Mouse (Mus musculus) stomach, embryonic 14.5 days (tissue): ENCODE data around the gene Gm20431. TPM values are rescaled to one million over a fixed set of nuclear protein-coding genes. Genes with fewer than 3 reads are reported as not detected.

ENCODE experiments used
- ATAC-seq: fragments of 200-750 bp; cut with Nextera tagmentation; 2 replicates; pipeline ENCODE4 v1.8.0; 2017; ENCODE audit warnings: low read depth, moderate TSS enrichment; ENCODE audit not compliant: insufficient number of reproducible peaks, insufficient read depth, low FRiP score
- H3K27ac ChIP-seq: fragments of 300-500 bp; sonication (generic); 2 replicates; pipeline ENCODE4 v1.5.1; 2014; ENCODE audit warnings: mild to moderate bottlenecking, low read length, moderate library complexity, mixed read lengths
- H3K27me3 ChIP-seq: fragments of 300-500 bp; sonication (generic); 2 replicates; pipeline ENCODE4 v1.6.1; 2014; ENCODE audit warnings: low read length, control low read depth, mixed read lengths; ENCODE audit not compliant: control insufficient read depth, insufficient read depth
- H3K36me3 ChIP-seq: fragments of 300-500 bp; sonication (generic); 2 replicates; pipeline ENCODE4 v1.6.1; 2014; ENCODE audit warnings: mild to moderate bottlenecking, control low read depth, low read length, moderate library complexity, mixed read lengths; ENCODE audit not compliant: control insufficient read depth, insufficient read depth
- H3K4me1 ChIP-seq: fragments of 300-500 bp; sonication (generic); 2 replicates; pipeline ENCODE4 v1.6.1; 2014; ENCODE audit warnings: low read length, control low read depth, mixed read lengths; ENCODE audit not compliant: control insufficient read depth, insufficient read depth
- H3K4me2 ChIP-seq: fragments of 300-500 bp; sonication (generic); replicated peaks from 2 replicates; pipeline ENCODE4 v1.6.1; 2014; ENCODE audit warnings: low read depth, low read length, control low read depth
- H3K4me3 ChIP-seq: fragments of 300-500 bp; sonication (generic); 2 replicates; pipeline ENCODE4 v1.5.1; 2014; ENCODE audit warnings: low read depth, low read length, control low read depth
- H3K9ac ChIP-seq: fragments of 300-500 bp; sonication (generic); replicated peaks from 2 replicates; pipeline ENCODE4 v1.6.1; 2014; ENCODE audit warnings: low read depth, mild to moderate bottlenecking, control low read depth, low read length, moderate library complexity, mixed read lengths
- H3K9me3 ChIP-seq: fragments of 300-500 bp; sonication (generic); 2 replicates; pipeline ENCODE4 v1.6.1; 2016; ENCODE audit warnings: low read depth, low read length, control low read depth; ENCODE audit not compliant: control insufficient read depth
- WGBS: fragments of 180-500 bp; shearing (Covaris S2); extraction: QIAGEN DNeasy Blood & Tissue Kit; methylation state at CpG from one replicate; pipeline ENCODE4 v1.1.7; 2014; 5-methylcytosine and 5-hydroxymethylcytosine counted together
- polyA plus RNA-seq: library from polyadenylated mRNA; unstranded; fragments of >200 nt; fragmentation: Nextera tagmentation; extraction: Ambion mirVana; gene quantifications from 2 replicates; pipeline ENCODE4 v1.2.1, GENCODE M21; 2014

Gm20431 gene
- polyA plus RNA-seq, 1 experiment from 2014 or later: 8.1 TPM

DNA sequence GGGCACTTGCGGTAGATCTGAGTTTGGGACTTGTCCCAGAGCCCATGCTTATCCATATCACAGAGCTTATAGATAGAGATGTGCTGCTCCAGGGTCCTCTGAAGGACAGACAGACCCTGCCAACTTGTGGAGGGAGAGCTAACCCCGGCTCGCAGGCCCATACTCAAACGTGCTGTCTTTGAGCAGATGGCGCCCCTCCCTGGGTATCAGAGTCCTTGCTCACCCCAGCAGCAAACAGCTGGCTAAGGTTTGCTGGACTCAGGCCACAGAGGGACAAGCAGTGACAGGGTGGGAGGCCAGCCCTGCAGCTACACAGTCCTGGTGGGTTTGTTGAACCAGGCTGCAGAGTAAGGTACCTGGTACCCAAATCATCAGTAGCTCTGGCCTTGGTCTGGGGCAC, 58.3 kb downstream of the Gm20431 start:
- H3K27me3 ChIP-seq: no peaks in the 10 kb centered on the region
- H3K36me3 ChIP-seq: no peaks in the 10 kb centered on the region
- no peaks in the 10 kb centered on the region for H3K9me3 ChIP-seq
- WGBS: 45% methylated on average over 5 of the region's 5 CpGs
- ATAC-seq: no peak
- H3K4me1 ChIP-seq: peaks cover 23% of the 10 kb centered on the region; the same call in 1 of the 2 replicates
- H3K27ac ChIP-seq: no peak overlapping the region
- H3K4me3 ChIP-seq: no peak overlapping the region
- no peak overlapping the region for H3K4me2 ChIP-seq
- no peak overlapping the region for H3K9ac ChIP-seq

DNA sequence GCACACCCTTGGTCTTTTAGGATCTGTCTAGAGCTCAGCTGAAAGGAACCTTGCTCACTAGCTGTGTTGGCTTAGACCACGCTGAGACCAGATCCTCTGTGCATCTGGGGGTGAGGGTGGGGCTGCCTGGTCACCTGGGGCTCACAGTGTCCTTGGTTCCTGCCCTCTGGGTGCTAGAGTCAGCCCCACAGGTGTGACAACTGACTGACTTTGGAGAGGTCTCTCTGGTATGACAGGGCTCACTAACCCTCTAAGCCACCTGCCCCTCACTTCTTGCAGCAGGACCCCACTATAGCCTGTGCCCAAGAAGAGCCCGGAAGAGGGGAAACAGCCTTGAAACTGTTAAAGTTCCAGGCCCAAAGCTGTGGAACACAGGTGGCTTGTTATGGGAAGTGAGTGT, 58.9 kb downstream of the Gm20431 start:
- Histone ChIP-seq H3K27ac (no peak overlapping the region), H3K4me2 (no peak overlapping the region), H3K4me1 (peaks cover 30% of the 10 kb centered on the region; the same call in 1 of the 2 replicates), H3K9me3 (no peaks in the 10 kb centered on the region), H3K27me3 (no peaks in the 10 kb centered on the region), H3K36me3 (no peaks in the 10 kb centered on the region), H3K4me3 (no peak overlapping the region), H3K9ac (no peak overlapping the region)
- 70% methylated on average over 2 of the region's 2 CpGs for WGBS
- no peak for ATAC-seq

DNA sequence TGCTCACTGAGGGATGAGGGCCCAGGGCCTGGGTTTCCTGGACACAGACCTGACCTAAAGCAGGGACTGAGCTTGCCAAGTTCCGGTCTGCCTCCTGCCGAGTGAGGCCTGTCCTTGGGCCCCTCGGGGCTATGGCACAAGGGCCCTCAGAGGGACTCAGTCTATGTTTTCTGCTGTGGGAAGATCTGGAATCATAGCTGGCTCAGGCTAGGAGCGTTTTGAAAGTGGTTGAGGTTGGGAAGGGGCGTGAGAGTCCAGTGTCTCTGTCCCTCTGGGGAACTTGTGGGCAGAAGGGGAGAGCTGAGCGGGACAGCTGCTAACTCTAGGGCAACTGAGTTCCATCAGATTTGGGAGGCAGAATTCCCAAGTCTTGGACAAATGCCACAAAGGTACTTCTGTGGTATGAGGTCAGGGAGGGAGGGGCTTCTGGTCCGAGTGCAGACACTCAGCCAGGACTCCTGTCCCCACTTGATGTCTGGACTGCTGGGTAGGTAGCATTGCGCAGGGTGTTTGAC, 60.8 kb downstream of the Gm20431 start:
- Histone ChIP-seq H3K4me2 (no peak overlapping the region), H3K27me3 (no peaks in the 10 kb centered on the region), H3K9me3 (no peaks in the 10 kb centered on the region), H3K4me1 (peaks cover 46% of the 10 kb centered on the region), H3K4me3 (no peak overlapping the region), H3K9ac (no peak overlapping the region), H3K27ac (no peak overlapping the region), H3K36me3 (no peaks in the 10 kb centered on the region)
- no peak for ATAC-seq
- 68% methylated on average over 8 of the region's 8 CpGs for WGBS

DNA sequence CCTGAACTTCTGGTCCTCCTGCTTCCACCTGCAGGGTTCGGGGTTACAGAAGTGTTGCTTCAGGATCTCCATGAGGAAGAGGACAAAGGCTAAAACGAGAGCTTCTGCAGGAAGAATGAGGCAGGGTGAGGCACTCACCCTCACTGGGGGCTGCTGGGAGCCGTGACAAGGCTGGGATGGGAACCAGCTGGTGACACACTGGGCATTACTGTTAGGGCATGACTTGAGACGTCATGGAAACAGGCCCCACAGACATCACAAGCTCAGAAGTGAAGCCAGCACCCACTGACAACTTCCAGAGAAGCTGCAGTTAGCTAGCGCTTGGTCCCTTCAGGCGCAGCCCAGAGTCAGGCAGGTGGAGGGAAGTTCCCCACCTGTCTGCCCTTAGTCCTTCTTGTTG, 61.4 kb downstream of the Gm20431 start:
- H3K27me3 ChIP-seq: no peaks in the 10 kb centered on the region
- H3K9me3 ChIP-seq: no peaks in the 10 kb centered on the region
- ATAC-seq: no peak
- no peak overlapping the region for H3K9ac ChIP-seq
- no peak overlapping the region for H3K4me2 ChIP-seq
- H3K4me3 ChIP-seq: no peak overlapping the region
- 60% methylated on average over 6 of the region's 6 CpGs for WGBS
- no peaks in the 10 kb centered on the region for H3K36me3 ChIP-seq
- H3K27ac ChIP-seq: no peak overlapping the region
- H3K4me1 ChIP-seq: peaks cover 50% of the 10 kb centered on the region

DNA sequence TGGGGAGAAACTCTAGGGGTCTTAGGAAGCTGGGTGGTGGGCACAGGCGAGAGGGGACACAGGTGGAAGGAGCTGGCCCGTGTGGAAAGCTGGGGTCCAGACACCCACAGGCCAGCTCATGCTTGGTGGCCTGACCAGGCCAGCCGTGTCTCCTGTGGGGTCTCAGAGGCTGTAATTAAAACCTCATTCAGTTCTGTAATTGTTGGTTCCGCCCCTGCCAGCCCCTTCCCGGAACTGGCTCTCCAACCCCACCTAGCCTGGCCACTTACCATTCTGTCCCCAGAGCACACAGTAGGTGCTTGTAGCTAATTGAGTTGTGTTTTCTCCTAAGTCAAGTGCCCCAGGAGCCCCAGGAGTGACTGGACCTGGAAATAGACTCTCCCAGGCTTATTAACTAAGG, 62.1 kb downstream of the Gm20431 start:
- H3K27me3 ChIP-seq: no peaks in the 10 kb centered on the region
- H3K4me2 ChIP-seq: no peak overlapping the region
- no peak for ATAC-seq
- H3K9ac ChIP-seq: no peak overlapping the region
- H3K4me3 ChIP-seq: no peak overlapping the region
- H3K4me1 ChIP-seq: peaks cover 54% of the 10 kb centered on the region
- H3K36me3 ChIP-seq: no peaks in the 10 kb centered on the region
- 83% methylated on average over 5 of the region's 5 CpGs for WGBS
- no peaks in the 10 kb centered on the region for H3K9me3 ChIP-seq
- no peak overlapping the region for H3K27ac ChIP-seq

DNA sequence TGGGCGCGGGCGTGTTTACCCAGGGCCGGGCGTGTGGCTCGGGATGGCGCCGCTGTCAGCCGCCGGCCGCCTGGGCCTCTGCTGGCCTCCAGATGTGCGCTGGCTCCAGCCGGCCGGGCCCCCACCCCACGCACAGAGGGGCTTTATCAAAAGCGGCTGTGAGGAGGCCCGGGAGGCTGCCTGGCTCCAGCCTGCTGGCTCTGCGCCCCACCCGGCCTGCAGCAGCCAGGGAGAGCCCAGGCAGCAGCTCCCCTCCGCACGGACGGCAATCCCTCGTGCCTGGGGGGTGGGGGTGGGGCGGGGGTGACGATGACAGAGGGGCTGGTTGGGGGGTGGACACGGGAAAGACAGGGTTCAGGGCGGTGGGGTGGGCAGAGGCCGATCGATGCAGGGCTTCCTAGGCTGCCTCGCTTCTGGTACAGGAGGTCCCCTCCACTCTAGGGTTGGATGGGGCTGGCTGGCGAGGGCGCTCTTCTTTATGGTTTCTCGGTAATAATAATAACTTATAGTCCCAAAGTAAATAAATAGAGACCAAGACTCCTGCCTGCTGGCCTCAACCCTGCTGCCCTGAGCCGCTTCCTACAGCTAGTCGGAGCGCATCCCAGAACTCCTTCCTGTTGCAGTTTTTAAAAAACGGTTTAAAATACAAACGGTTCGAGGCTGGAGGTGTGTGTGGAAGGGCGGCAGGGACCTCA, 63.7 kb downstream of the Gm20431 start:
- 13% methylated on average over 39 of the region's 40 CpGs for WGBS
- H3K9me3 ChIP-seq: no peaks in the 10 kb centered on the region
- 0 out of 2 replicates have a peak overlapping the region, but pooled peaks have one; percentile 19 for H3K9ac ChIP-seq
- H3K4me1 ChIP-seq: peaks cover 64% of the 10 kb centered on the region
- H3K4me2 ChIP-seq: peak overlapping the region; percentile 47
- H3K36me3 ChIP-seq: no peaks in the 10 kb centered on the region
- 0 out of 2 replicates have a peak overlapping the region, but pooled peaks have one; percentile 7 for H3K4me3 ChIP-seq
- H3K27me3 ChIP-seq: no peaks in the 10 kb centered on the region
- H3K27ac ChIP-seq: peak overlapping the region; percentile 86
- ATAC-seq: peak; percentile 80

DNA sequence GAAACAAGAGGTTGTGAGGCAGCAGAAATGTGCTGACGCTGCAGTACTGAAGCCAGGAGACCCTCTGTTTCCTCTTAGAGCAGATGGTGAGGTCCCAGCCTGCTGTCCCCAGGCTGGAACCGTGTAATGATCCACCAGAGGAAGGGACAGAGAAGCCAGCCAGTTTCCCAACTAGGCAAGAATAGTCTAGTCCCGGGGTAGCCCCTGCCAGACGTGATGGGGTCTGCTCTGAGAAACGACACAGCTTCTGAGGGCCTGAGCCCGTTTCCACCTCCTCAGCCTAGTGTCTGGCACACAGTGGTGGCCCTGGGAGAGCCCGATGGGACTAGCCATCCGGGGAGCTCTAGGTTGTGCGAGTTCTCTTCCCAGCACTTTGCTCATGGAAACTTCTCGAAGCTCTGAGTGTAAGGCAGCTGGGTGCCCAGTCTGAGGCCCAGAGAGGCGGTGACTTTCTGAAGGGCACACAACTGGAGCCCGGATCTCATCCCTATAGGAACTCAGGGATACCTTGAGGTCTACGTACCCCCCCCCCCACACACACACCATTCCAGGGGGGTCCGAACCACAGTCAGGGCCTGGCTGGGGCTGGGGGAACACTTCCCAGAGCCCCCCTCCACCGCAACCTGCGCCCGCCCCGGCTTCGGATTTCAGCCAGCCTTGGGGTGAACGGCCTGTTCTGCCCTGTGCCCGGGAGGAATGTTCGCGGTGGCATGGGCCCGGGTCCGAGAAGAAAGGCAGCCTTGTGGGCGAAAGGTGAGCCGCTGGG, 64.4 kb downstream of the Gm20431 start:
- H3K36me3 ChIP-seq: no peaks in the 10 kb centered on the region
- H3K27ac ChIP-seq: peak overlapping the region; percentile 86
- ATAC-seq: peak; percentile 23
- peak overlapping the region; percentile 47 for H3K4me2 ChIP-seq
- 0 out of 2 replicates have a peak overlapping the region, but pooled peaks have one; percentile 19 for H3K9ac ChIP-seq
- H3K4me1 ChIP-seq: peaks cover 64% of the 10 kb centered on the region
- 26% methylated on average over 25 of the region's 27 CpGs for WGBS
- 0 out of 2 replicates have a peak overlapping the region, but pooled peaks have one; percentile 7 for H3K4me3 ChIP-seq
- no peaks in the 10 kb centered on the region for H3K9me3 ChIP-seq
- no peaks in the 10 kb centered on the region for H3K27me3 ChIP-seq

DNA sequence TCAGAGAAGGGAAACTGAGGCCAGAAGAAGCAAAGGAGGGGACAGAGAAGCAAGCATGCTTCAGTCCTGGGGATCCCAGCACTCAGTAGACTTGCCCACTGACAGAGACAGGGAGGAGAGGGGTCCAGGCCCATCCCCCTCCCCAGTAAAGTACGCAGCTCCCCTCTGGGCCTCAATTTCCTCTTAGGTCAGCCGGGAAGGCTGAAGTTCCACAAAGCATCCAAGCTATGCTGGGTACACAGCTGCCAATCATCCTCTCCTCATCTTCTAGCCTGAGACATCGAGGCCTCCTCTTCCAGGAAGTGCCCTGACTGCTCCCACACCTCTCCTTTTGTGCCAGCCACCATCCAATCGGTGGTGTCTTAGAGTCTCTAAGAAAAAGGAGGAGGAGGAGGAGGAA, 65.0 kb downstream of the Gm20431 start:
- H3K4me2 ChIP-seq: no peak overlapping the region
- H3K9me3 ChIP-seq: no peaks in the 10 kb centered on the region
- H3K4me1 ChIP-seq: peaks cover 64% of the 10 kb centered on the region
- peak overlapping the region; percentile 86; the same call in 1 of the 2 replicates for H3K27ac ChIP-seq
- 27% methylated on average over 4 of the region's 4 CpGs for WGBS
- no peak overlapping the region for H3K4me3 ChIP-seq
- ATAC-seq: no peak
- no peaks in the 10 kb centered on the region for H3K36me3 ChIP-seq
- no peak overlapping the region for H3K9ac ChIP-seq
- H3K27me3 ChIP-seq: no peaks in the 10 kb centered on the region
